Mouse (Mus musculus) thymus, adult 18-20 months (tissue): ENCODE results near the gene Catspere2.

Experiments
- DNase-seq, 2 experiments: peaks; one replicate each; pipeline ENCODE4 v3.0.0; 2022; ENCODE audit warnings: mixed read lengths in 2 of 2

Gene Catspere2

DNA sequence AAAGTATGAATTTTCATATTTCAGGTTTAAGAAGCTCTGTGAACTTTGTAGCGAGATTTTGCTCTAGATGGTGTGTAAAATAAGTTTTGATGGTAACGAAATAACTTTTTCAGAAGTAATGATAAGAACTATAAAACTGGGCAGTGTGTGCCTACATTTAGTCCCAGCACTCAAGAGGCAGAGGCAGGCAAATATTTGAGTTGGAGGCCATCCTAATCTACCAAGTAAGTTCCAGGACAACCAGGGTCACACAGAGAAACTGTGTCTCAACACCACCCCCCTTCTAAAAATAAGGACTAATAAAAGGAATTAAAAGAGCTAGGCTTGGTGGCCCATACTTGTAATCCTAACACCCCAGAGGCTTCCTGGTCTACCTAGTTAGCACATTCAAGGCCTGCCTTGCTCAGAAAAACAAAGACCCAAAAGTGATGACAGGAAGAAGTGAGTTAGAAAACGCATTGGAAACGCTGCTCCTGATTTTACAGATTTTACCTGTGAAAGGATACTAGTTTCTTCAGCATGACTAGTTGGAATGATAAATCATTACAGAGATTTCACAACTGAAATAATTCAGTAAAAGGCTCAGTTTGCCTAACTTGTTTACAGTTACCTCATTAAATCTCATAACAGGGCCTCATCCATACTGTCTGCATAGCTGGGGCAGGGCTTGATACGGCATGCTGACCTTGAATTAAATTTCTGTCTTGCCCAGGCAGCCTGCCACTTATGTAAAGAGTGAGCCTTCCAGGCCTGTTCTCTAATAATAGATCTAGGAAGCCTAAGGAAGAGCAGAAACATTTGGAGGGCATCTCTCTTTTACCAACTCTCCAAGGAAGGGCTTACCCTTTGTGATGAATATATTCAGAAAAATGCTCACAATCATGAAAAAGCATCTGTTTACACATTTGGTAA is 236.2 kb downstream of the Catspere2 start:
- DNase-seq = no peak
